Mouse (Mus musculus) liver, embryonic 14.5 days (tissue): ENCODE results near the gene Ffar4. TPM values are rescaled to one million over a fixed set of nuclear protein-coding genes. Genes with fewer than 3 reads are reported as not detected.

ENCODE experiments used
- ATAC-seq: fragments of 200-750 bp; cut with Nextera tagmentation; 2 replicates; pipeline ENCODE4 v1.8.0; 2017; ENCODE audit warnings: moderate number of reproducible peaks, mild to moderate bottlenecking, moderate library complexity; ENCODE audit not compliant: insufficient read depth
- DNase-seq, 3 experiments: peaks; one replicate each; pipeline ENCODE4 v3.0.0-alpha.2; 2012 to 2013; ENCODE audit warnings: low read depth in 3 of 3, low spot score in 3 of 3
- H3K27ac ChIP-seq: fragments of 300-500 bp; sonication (generic); 2 replicates; pipeline ENCODE4 v1.5.1; 2014; ENCODE audit warnings: moderate library complexity, mild to moderate bottlenecking, control low read depth, inconsistent platforms
- H3K27me3 ChIP-seq: fragments of 300-500 bp; sonication (generic); 2 replicates; pipeline ENCODE4 v1.6.1; 2014; ENCODE audit warnings: mild to moderate bottlenecking, low read length, moderate library complexity; ENCODE audit not compliant: control insufficient read depth, insufficient read depth
- H3K36me3 ChIP-seq: fragments of 300-500 bp; sonication (generic); replicated peaks from 2 replicates; pipeline ENCODE4 v1.6.1; 2014; ENCODE audit warnings: low read depth; ENCODE audit not compliant: control insufficient read depth, insufficient read depth
- H3K4me1 ChIP-seq, 2 experiments: fragments of 200-500 bp in 1 of 2; fragments of 300-500 bp in 1 of 2; sonication (generic) in 1 of 2; replicated peaks; 2 replicates each; pipeline ENCODE4 v1.6.1; 2012 to 2014; ENCODE audit warnings: antibody characterized with exemption in 1 of 2, inconsistent platforms in 1 of 2, low read length in 1 of 2; ENCODE audit not compliant: control insufficient read depth in 2 of 2, insufficient read depth in 2 of 2
- H3K4me2 ChIP-seq: fragments of 300-500 bp; sonication (generic); 2 replicates; pipeline ENCODE4 v1.6.1; 2014; ENCODE audit warnings: low read depth, mild to moderate bottlenecking, control low read depth, moderate library complexity
- H3K4me3 ChIP-seq, 2 experiments: fragments of 200-500 bp in 1 of 2; fragments of 300-500 bp in 1 of 2; sonication (generic) in 1 of 2; 2 replicates each; pipeline ENCODE4 v1.5.1; 2012 to 2014; ENCODE audit warnings: low read depth in 2 of 2, low read length in 2 of 2, mild to moderate bottlenecking in 2 of 2, control low read depth in 1 of 2, inconsistent platforms in 1 of 2, moderate library complexity in 1 of 2; ENCODE audit not compliant: insufficient read depth in 1 of 2
- H3K9ac ChIP-seq: fragments of 300-500 bp; sonication (generic); replicated peaks from 2 replicates; pipeline ENCODE4 v1.6.1; 2014; ENCODE audit warnings: mild to moderate bottlenecking, control low read depth, moderate library complexity
- H3K9me3 ChIP-seq: fragments of 300-500 bp; sonication (generic); 2 replicates; pipeline ENCODE4 v1.6.1; 2016; ENCODE audit warnings: low read length, mixed read lengths; ENCODE audit not compliant: control insufficient read depth
- CTCF ChIP-seq: IDR thresholded peaks from 2 replicates; pipeline ENCODE4 v1.5.1; 2016; ENCODE audit warnings: antibody characterized with exemption, low read depth, control low read depth
- EP300 ChIP-seq: IDR thresholded peaks from 2 replicates; pipeline ENCODE4 v1.6.1; 2016; ENCODE audit warnings: antibody characterized with exemption, low read depth
- WGBS: fragments of 180-500 bp; shearing (Covaris S2); extraction: QIAGEN DNeasy Blood & Tissue Kit; methylation state at CpG from one replicate; pipeline ENCODE4 v1.1.7; 2014; ENCODE audit not compliant: insufficient replicate concordance; 5-methylcytosine and 5-hydroxymethylcytosine counted together
- polyA plus RNA-seq, 2 experiments: library from polyadenylated mRNA; depleted of rRNA in 1 of 2; stranded (reverse) in 1 of 2; unstranded in 1 of 2; fragments of >200 nt; fragmentation: Nextera tagmentation in 1 of 2; extraction: Ambion mirVana in 1 of 2; gene quantifications; 2 replicates each; pipeline versions ENCODE4 v1.2.1 to v1.2.3; 2012 to 2014

Gene Ffar4
- polyA plus RNA-seq, 2 experiments = 0.07 TPM; not detected in 1

GRCm38 (mm10) chr19:38134806-38135205, 37.9 kb downstream of the Ffar4 start:
- Histone ChIP-seq H3K4me1 (peaks cover 0 to 13% of the 10 kb centered on the region in 2 experiments; a peak in 2 of 4 replicates), H3K4me2 (no peak overlapping the region; the same call in 1 of the 2 replicates), H3K27ac (no peak overlapping the region; the same call in 1 of the 2 replicates), H3K36me3 (no peaks in the 10 kb centered on the region), H3K27me3 (no peaks in the 10 kb centered on the region), H3K4me3 (no peak overlapping the region), H3K9me3 (no peaks in the 10 kb centered on the region), H3K9ac (no peak overlapping the region)
- DNase-seq = no peak
- TF ChIP-seq CTCF (no peak), EP300 (no peak)
- 61% methylated on average over 6 of the region's 6 CpGs for WGBS
- no peak for ATAC-seq

GRCm38 (mm10) chr19:38143540-38144271, 46.8 kb downstream of the Ffar4 start:
- Histone ChIP-seq H3K27ac (no peak overlapping the region), H3K27me3 (no peaks in the 10 kb centered on the region), H3K9ac (no peak overlapping the region), H3K4me2 (no peak overlapping the region), H3K4me1 (no peaks in the 10 kb centered on the region), H3K36me3 (no peaks in the 10 kb centered on the region), H3K4me3 (no peak overlapping the region), H3K9me3 (no peaks in the 10 kb centered on the region)
- no peak for ATAC-seq
- no peak for TF ChIP-seq CTCF
- no peak for TF ChIP-seq EP300
- no peak for DNase-seq
- 24% methylated on average over 4 of the region's 4 CpGs for WGBS

- 73% methylated on average over 1 of the region's 1 CpGs for WGBS
- Histone ChIP-seq H3K9me3 (no peaks in the 10 kb centered on the region), H3K4me2 (no peak overlapping the region), H3K27me3 (no peaks in the 10 kb centered on the region), H3K36me3 (no peaks in the 10 kb centered on the region), H3K27ac (no peak overlapping the region), H3K4me1 (no peaks in the 10 kb centered on the region; a peak in 1 of 4 replicates), H3K9ac (no peak overlapping the region), H3K4me3 (no peak overlapping the region)
- ATAC-seq (no peak), DNase-seq (no peak)
- TF ChIP-seq EP300 (no peak), CTCF (0 out of 2 replicates have a peak, but pooled peaks have one; percentile 13)
These were observed 59.4 kb downstream of the Ffar4 start for GRCm38 (mm10) chr19:38156243-38156642.

GRCm38 (mm10) chr19:38161648-38162354, 64.9 kb downstream of the Ffar4 start:
- ATAC-seq = peak; percentile 60; the same call in 1 of the 2 replicates

More at GRCm38 (mm10) chr19:38161648-38162354, 64.9 kb downstream of the Ffar4 start:
- H3K9me3 ChIP-seq = no peaks in the 10 kb centered on the region
- H3K36me3 ChIP-seq = no peaks in the 10 kb centered on the region
- H3K4me2 ChIP-seq = peak overlapping the region; percentile 14
- DNase-seq = peak; percentile 11 to 26 (median 12)
- TF ChIP-seq CTCF (no peak), EP300 (no peak)
- H3K27me3 ChIP-seq = no peaks in the 10 kb centered on the region
- peak overlapping the region; percentile 20; the same call in 1 of the 2 replicates for H3K27ac ChIP-seq
- H3K4me3 ChIP-seq = peak overlapping the region in 1 of 2 experiments; percentile 45; a peak in 2 of 4 replicates
- peaks cover 0 to 5% of the 10 kb centered on the region in 2 experiments; a peak in 1 of 4 replicates for H3K4me1 ChIP-seq
- 59% methylated on average over 21 of the region's 21 CpGs for WGBS
- H3K9ac ChIP-seq = no peak overlapping the region

Other genes with a start within 250 kb of the Ffar4 start
- gene Myof, start 53.5 kb upstream of the Ffar4 start, polyA plus RNA-seq (2012; rRNA removed) = 1.2 and 2.0 TPM in 2 replicates
- 1.2 and 1.3 TPM in 2 replicates for gene Myof, start 53.5 kb upstream of the Ffar4 start, polyA plus RNA-seq (2014; fragmentation: Nextera tagmentation; extraction: Ambion mirVana)
- gene Cep55, start 42.1 kb upstream of the Ffar4 start, polyA plus RNA-seq (2012; rRNA removed) = 3.0 and 4.2 TPM in 2 replicates
- gene Cep55, start 42.1 kb upstream of the Ffar4 start, polyA plus RNA-seq (2014; fragmentation: Nextera tagmentation; extraction: Ambion mirVana) = 5.1 and 5.3 TPM in 2 replicates
- gene Rbp4, start 28.2 kb downstream of the Ffar4 start, polyA plus RNA-seq (2012; rRNA removed) = 690 and 801 TPM in 2 replicates
- gene Rbp4, start 28.2 kb downstream of the Ffar4 start, polyA plus RNA-seq (2014; fragmentation: Nextera tagmentation; extraction: Ambion mirVana) = 1,536 and 1,785 TPM in 2 replicates
- 2.1 and 4.1 TPM in 2 replicates for gene Pde6c, start 35.7 kb downstream of the Ffar4 start, polyA plus RNA-seq (2012; rRNA removed)
- 4.2 TPM in 2 replicates for gene Pde6c, start 35.7 kb downstream of the Ffar4 start, polyA plus RNA-seq (2014; fragmentation: Nextera tagmentation; extraction: Ambion mirVana)
- gene Fra10ac1, start 127.1 kb downstream of the Ffar4 start, polyA plus RNA-seq (2012; rRNA removed) = 4.0 and 8.7 TPM in 2 replicates
- gene Fra10ac1, start 127.1 kb downstream of the Ffar4 start, polyA plus RNA-seq (2014; fragmentation: Nextera tagmentation; extraction: Ambion mirVana) = 10.6 and 12.1 TPM in 2 replicates
- 0.03 and 0.05 TPM in 2 replicates for gene Lgi1, start 167.5 kb downstream of the Ffar4 start, polyA plus RNA-seq (2012; rRNA removed)
- gene Lgi1, start 167.5 kb downstream of the Ffar4 start, polyA plus RNA-seq (2014; fragmentation: Nextera tagmentation; extraction: Ambion mirVana) = not detected in 2 replicates